Mouse (Mus musculus) MN1 (cell line): ENCODE results near the gene Gm11758.
"Not testable (repeated sequence)": the region's sequence is repeated elsewhere in the genome, so short reads cannot be mapped to it uniquely, and the experiment has no call there.

Experiments
- DNase-seq: peaks from one replicate; pipeline ENCODE4 v3.0.0-alpha.2; 2016; ENCODE audit warnings: low spot score

The Gm11758 gene

DNA sequence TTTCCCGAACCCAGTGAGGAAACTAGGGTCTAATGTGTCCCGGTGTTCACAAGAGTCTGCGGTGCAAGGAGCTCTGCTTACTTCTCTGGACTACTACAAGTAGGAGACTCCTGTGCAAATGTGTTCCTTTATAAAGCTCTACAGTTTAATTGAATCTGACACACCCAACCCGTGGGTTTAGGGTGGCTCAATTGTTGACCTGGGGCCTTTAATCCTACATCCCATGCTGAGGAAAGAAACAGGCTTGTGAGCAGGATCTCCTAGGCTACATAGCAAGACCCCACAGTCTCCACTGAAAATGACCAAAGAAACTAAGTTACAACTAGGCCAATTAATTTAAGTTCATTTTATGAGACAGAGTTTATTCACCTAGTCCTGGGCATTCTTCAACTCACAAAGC lies at the start of gene Gm11758:
Gene Gm11758 (minus strand): TSS at position 101 of the 400 bp plus-strand sequence.
- DNase-seq: not testable (repeated sequence)

DNA sequence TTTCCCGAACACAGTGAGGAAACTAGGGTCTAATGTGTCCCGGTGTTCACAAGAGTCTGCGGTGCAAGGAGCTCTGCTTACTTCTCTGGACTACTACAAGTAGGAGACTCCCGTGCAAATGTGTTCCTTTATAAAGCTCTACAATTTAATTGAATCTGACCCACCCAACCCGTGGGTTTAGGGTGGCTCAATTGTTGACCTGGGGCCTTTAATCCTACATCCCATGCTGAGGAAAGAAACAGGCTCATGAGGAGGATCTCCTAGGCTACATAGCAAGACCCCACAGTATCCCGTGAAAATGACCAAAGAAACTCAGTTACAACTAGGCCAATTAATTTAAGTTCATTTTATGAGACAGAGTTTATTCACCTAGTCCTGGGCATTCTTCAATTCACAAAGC lies 44.6 kb upstream of the Gm11758 start, which contains the start of gene Gm11756:
Gene Gm11756 (minus strand): TSS at position 101 of the 400 bp plus-strand sequence.
- DNase-seq: not testable (repeated sequence)

GRCm38 (mm10) chr4:73905853-73906252 lies 29.8 kb upstream of the Gm11758 start, which contains the start of gene Gm13871:
TSS of gene Gm13871 (minus strand) at chr4:73905953.
- DNase-seq: not testable (repeated sequence)

DNA sequence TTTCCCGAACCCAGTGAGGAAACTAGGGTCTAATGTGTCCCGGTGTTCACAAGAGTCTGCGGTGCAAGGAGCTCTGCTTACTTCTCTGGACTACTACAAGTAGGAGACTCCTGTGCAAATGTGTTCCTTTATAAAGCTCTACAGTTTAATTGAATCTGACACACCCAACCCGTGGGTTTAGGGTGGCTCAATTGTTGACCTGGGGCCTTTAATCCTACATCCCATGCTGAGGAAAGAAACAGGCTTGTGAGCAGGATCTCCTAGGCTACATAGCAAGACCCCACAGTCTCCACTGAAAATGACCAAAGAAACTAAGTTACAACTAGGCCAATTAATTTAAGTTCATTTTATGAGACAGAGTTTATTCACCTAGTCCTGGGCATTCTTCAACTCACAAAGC lies 14.9 kb upstream of the Gm11758 start, which contains the start of gene Gm11757:
Gene Gm11757 (minus strand): TSS at position 101 of the 400 bp plus-strand sequence.
- DNase-seq: not testable (repeated sequence)

DNA sequence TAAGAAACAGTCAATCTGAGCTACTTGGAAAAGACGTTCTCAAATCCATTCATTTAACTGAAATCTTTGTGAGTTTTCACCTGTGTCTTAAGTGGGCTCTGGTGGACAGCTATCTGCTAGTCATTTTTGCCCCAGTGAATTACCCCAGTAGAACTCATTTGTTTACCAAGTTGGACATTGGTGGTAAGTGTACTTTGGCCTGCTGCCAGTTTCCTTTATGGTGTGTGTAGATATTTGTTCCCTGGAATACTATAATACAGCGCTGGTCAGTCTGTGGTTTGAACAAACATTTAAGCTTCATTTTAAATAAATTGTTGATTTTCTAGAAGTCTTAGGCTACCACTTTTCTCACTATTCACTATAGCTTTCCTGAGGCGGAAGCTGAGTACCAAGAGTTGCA lies 49.5 kb downstream of the Gm11758 start:
- DNase-seq: no peak
